Mouse (Mus musculus) heart, adult 18-20 months (tissue): Measurements from ENCODE around the gene Fbxl20. TPM values are rescaled to one million over a fixed set of nuclear protein-coding genes. Genes with fewer than 3 reads are reported as not detected.
"Not testable (repeated sequence)": the region's sequence is repeated elsewhere in the genome, so short reads cannot be mapped to it uniquely, and the experiment has no call there.

Experiments used
- DNase-seq, 2 experiments: peaks; one replicate each; pipeline ENCODE4 v3.0.0; 2021 to 2022; ENCODE audit warnings: mixed read lengths in 1 of 2
- long read RNA-seq, 2 experiments: library from polyadenylated mRNA; stranded (forward); transcript quantifications; one replicate each; pipeline ENCODE4 v2.0.0; 2021
- total RNA-seq, 2 experiments: library from RNA; stranded (reverse); gene quantifications; 2 replicates each; pipeline ENCODE4 v1.2.3; 2021

Gene Fbxl20
- total RNA-seq, result 10 to 100 TPM; 19.1 to 22.2 TPM
- long read RNA-seq, experiment 1, full-length matches to known transcripts, result 4 of 11 reads
- long read RNA-seq, experiment 1, partial matches to known transcripts, result 2 of 11 reads
- long read RNA-seq, experiment 1, other reads (novel, unspliced or antisense), result 5 of 11 reads
- long read RNA-seq, experiment 2, full-length matches to known transcripts, result 4 of 7 reads
- long read RNA-seq, experiment 2, partial matches to known transcripts, result 0 of 7 reads
- long read RNA-seq, experiment 2, other reads (novel, unspliced or antisense), result 3 of 7 reads

DNA sequence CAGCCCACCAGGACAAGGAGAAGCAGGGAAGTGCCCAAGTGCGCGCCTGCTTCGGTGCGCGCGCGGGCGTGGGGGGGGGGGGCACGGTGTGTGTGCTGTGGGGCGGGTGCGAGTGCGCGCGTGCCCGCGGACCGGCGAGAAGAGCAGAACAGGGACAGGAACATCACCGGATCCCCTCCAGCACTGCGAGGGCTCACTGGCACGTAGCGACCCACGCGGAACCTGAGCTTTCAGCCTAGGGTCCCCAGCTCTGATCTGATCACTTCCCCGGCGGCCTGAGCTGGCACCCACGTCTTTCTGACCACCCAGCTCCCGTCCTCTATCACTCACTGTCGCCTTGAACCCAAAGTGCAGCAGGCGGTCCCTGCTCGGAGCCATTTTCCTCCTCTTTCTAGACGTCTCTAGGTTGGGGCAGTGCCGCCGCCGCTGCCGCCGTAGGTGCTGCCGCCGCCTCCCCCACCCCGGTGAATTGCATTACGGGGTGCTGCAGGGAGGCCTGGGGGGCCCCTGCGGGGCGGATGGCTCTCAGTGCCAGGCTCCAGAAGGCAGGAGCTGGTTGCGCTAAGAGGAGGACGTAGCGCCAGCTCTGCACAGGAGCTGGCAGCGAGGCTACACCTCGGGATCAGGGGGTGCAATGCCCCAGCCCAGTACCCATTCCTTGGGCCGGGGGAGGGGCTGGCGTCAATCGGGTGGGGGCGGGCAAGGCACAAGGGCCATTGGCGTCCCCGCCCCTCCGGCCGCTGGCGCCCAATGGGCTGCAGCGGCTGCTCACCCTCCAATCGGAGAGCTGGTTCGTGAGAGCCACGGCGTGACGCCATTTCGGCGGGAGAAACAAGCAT is at the start of gene Fbxl20:
Gene Fbxl20 (minus strand): TSS at position 618 of the 839 bp plus-strand sequence.
- peak; percentile 94 for DNase-seq

DNA sequence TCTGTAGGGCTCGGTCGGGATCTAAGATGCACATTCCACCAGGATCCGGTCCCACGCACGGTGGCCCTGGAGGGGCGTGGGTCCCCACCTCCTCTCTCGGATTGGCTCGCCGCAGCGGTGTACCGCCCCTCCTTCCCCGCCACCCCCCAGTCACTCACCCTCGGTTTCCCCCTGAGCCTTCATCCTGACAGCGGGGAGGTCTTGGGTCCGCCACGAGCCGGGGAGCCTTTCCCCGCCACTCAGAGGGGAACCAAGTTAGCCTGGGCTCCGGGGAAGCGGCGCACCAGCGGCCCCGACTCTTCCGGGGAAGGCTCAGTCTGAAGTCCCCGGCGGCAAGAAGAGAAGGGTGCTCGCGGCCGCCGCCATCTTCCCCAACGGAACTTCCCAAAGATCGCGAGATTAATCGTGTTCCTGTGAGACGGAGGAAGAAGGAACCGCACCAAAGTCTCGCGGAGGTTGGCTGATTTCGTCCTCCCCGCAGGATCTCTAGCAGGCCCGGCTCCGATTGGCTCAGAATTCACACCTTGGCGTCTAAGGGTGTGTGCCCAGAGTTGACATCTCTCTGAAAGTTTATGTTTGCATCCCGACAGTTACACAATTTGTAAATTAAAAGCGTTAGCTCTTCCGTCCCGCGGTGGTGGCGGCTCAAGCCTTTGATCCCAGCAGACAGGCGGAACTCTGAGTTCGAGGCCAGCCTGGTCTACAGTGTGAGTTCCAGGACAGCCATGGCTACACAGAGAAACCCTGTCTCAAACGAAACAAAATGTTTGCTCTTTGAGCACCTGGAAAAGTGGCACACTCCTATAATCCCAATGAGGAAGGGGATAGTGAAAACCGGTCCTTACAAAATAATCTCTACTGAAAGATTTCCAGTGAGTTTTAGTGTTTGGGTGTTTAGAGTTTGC is 43.0 kb upstream of the Fbxl20 start, which contains the start of gene Med1:
Gene Med1 (minus strand): TSS at position 393 of the 905 bp plus-strand sequence.
- peak; percentile 95 to 96 for DNase-seq

DNA sequence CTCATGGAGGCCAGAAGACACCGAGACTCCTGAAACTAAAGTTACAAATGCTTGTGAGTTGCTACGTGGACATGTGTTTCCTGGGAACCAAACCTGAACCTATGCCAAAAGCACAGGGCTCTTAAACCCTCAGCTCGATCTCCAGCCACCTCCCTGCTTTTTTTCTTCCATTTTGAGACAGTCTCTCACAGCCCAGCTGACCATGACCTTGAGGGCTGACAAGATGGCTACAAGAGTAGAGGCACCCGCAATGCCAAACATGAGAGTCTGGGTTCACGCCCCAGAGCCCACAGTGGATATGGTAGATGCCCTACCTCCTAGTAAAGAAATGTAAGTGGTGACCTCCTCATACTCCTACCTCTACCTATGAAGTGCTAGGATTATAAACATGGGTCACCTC is 40.6 kb upstream of the Fbxl20 start:
- peak in 1 of 2 experiments; percentile 17 for DNase-seq

DNA sequence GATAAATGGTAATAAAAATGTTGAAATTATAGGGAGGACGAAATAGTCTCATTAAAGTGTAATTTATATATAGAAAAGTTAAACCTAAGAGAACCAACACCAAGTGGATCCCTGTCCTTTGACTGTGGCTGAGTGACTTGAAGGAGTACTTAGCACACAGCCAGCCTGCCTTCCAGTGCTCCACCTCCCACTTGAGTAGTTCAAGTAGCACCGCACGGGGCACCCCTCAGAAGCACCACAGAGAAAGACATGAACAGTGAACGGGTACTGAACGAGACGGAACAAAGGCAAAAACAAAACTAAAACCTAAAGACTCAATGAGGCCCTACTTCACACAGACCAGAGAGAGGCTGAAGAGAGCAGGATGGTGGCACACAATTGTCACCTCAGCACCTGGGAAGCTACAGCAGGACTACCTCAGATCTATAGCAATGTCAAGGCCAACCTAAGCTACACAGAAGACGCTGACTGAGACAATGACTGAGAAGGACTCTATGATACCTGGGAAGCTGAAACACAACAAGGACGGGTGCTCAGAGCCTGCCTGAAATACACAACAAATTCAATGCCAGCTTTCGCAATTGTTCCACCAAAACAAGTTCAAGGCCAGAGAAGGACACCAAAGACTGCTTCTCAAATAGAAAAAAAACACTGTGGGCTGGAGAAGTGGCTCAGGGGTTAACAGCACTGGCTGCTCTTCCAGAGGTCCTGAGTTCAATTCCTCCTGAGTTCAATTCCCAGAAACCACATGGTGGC is 37.6 kb upstream of the Fbxl20 start:
- DNase-seq, result no peak

DNA sequence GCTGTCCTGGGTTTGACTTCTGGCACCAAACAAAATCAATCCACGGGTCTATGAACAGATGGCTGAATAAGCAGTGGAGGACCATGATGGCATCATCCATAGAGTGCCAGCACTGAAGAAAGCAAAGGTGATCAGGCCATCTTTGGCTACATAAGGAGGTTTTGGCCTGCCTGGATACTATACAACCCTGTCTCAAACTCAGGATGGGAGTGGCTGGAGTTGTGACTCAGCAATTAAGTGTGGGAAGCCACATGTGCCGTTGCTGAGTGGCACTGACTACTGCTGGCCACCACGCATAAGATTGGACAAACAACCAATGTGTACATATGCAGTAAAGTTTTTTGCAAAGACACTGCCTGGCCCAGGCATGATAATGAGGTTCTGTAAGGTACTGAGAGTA is 31.9 kb upstream of the Fbxl20 start:
- DNase-seq, result not testable (repeated sequence)

DNA sequence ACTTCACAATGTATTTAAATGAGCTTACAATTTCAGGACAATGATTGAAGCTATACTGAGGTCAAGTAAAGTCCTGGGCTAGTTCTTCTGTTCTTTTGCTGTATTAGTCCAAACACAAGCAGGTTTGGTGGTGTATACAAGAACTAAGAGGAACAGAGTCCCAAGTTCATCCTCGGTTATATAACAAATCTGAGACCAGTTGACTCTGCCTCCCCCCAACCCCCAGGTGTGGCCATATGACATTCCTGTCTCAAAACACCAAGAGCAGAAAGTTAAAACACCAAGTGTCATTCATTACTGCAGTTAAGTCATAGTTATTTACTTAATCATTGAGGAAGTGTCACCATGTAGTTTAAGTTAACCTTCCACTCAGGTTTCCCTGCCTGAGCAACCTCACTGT is 18.2 kb upstream of the Fbxl20 start:
- DNase-seq, result no peak

DNA sequence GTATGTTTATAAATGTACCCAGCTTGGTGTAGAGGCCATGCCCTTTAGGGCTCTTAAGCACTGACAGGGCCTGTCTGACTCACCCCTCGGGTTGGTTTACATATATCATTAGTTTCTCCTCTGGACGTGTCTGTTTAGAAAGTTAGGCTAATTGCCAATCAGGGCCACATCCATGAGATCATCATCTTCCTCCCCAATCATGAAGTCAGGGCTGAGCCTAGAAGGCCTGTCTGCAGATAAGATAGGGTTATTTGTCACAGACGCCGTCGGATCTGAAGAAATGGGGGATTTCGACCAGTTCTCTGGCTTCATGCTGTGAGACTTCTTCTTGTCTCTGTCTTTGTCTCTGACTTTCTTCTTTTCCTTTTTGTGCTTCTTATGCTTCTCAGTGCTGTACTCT is 4.9 kb upstream of the Fbxl20 start:
- DNase-seq, result no peak

DNA sequence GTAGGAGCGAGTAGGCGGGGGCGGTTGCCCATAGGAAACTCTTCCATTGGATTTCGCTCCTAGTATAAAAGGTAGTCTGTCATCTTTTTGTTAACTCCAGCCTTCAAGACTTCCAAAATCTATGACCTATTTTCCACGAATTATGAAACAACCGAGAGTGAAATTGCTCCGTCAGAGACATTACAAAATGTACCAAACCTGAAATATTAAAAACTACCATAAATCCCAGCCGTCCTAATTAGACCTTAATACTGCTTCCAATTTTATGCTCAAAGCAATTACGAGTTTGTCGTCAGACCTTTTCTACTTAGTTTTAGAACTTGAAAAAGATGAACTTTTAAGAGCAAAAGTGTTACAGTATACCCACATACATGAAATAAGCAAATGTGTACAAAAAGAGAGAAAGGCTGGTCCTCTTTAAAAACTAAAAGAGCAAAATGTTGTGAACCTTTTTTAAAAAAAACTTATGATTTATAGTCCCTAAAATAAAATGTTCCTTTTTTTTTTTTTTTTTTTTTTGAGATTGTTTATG is 488 bp upstream of the Fbxl20 start:
- DNase-seq, result no peak

DNA sequence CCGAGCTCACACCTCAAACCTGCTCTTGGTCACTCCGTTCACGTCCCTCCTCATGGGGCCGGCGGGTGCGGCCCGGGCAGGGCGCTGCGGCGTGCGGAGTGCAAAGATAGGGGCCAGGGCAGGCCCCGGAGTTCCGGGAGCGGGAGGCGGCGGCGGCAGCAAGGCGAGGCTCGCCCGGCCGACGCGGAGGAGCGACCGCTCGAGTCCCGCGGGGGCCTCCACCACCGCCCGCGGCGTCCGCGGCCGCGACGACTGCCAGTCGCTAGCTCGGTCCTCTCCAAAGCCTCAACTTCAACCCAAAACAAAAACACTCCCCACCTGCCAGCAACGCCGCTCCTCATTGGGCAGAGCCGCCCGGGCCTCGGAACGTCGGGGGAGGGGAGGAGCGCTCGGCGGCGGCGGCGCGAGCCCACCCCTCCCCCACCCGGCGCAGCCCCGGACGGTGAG is 876 bp downstream of the Fbxl20 start:
- DNase-seq, result peak; percentile 95 to 96

DNA sequence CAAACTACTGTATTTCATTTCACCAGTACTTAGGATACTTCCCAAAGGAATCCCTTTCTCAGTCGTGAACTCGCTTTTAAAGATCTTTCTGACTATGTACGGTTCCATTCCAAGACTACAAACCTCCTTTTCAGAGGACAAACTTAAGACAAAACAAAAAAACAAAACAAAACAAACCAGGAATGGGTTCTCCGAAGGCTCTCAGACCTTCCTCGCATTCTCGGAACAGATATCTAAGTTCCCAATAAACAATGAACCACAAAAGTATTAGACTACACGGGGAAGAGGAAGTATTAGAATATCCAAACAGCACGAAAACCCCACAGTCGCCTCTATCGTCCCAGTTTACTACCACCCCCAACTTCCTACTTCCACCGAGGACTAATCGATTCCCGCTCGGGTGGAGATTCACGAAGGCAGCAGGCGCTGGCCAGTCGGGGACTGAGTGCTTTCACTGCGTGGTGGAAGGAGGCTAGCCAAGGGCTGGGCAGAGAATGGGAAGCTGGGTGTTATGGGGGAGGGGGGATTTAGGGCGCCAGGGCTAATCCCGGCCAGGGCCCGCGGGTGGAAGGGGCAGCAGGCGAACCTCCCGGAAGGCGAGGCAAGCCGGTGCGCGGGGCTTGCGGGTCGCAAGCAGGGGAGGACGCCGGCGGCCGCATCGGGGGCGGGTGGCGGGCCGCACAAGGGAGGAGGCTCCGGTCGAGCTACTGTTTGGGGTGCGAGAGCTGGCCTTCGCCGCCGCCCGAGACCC is 1.5 kb downstream of the Fbxl20 start:
- DNase-seq, result peak; percentile 62 to 68

DNA sequence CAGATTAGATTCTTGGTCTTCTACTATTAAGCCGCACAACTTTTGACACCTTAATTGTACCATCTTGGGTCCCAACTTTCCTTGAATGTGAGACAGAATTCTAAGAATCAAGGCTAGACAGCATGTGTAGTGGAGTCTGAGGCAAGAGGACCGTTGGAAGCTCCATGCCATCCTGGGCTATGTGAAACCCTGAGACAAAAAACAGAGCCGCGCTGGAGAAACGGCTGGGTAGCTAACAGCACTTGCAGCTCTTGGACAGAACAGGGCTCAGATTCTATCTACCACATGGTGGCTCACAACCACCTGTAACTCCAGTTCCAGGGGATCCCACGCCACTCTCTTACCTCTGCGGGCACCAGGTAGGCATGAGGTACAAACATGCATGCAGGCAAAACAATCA is 4.3 kb downstream of the Fbxl20 start:
- DNase-seq, result no peak

DNA sequence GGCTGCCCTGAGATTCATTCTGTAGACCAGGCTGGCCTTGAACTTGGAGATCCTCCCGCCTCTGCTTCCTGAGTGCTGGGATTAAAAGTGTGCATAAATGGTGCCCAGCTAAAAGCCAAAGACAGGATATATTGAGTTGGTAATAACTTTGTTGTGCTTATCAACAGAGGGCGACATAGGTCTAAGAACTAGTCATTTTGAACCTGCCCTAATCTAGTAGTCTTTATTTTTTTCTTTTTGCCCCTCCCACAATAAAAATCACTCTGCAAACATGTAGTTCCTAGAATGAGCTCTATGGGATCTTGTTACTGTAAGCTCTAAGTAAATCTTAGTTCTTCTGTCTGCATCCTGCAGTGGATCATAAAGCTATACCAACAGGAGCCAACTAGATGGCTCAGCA is 7.7 kb downstream of the Fbxl20 start:
- no peak for DNase-seq

DNA sequence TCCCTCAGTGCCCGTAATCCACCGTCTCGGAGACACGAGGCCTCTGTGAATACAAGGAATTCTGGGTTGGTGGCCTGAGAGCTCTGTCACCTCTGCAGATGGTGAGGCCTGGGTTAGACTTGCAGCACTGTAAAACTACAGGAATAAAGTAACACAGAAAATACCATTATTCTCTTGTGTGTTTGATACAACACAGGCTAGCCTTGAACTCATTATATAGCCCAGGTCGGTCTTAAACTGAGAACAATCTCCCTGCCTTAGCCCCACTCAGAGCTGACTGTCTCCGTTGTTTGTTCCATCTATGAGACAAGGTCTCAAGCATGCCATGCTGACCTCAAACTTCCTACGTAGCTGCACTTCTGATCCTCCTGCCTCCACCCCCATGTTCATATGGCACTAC is 11.3 kb downstream of the Fbxl20 start:
- no peak for DNase-seq

DNA sequence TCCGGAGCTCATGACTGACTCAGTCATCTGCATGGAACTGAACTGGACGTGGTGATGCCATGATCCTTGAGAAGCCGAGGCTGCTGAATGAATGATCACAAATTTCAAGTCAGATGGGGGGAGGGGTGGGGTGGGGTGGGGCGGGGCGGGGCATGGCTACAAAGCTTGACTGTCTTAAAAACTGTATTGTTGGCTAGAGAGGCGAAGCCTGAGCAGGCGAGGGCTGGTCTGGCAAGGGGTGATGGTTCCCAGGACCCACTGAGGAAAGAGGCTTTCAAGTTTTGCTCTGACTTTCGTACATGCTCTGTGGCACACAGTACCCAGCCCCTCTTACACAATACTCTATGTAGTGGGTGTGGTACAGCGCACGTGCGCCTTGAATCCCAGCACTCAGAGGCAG is 12.4 kb downstream of the Fbxl20 start:
- DNase-seq, result no peak

DNA sequence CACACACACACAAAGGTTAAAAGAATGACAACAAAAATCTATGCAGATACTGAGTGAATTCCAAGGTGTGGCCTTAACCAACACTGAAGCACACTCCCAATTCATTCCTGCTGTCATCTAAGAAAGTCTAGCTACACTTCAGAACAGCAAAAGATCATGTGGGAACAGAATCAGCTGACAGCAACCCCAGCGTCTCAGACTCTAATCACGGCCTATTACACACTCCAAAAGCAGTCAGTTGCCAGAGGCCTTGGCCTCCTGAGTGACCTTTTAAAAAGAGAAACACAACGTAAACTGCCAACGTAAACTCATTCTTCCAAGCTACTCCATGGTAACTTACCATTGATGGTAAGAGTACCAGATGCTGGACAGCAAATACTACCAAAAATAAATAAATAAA is 15.3 kb downstream of the Fbxl20 start:
- DNase-seq, result peak; percentile 18 to 24

DNA sequence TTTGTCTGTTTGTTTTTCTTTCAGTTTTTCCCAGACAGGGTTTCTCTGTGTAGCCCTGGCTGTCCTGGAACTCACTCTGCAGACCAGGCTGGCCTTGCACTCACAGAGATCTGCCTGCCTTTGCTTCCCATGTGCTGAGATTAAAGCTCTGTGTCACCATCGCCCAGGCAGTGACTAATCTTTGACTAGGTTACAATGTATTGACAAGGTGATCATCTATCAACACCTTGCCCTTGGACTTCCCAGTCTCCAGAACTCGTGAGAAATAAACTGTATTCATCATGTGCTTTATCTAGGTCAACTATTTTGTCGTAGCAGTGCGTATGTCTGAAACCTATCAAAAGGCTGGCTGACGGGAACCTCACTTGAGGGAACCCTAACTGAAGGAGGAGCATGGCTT is 26.8 kb downstream of the Fbxl20 start:
- DNase-seq, result no peak

DNA sequence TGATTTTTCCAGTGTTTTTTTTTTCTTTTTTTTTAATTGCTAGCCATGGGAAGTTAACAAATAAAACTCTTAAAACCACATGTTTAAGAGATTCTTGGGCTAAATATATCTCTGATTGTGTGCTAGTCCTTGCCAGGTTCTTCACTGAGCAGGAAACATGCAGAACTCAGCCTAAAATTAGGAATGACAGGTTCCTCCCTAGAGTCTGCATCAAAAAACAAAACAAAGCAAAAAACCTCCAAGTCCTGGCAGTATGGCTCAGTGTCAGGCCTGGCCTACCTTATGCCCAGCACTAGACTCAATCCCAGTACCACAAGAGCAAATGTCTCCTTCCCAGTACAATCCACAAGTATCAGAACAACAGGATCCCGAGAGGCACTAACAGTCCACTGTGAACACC is 35.8 kb downstream of the Fbxl20 start:
- DNase-seq, result peak; percentile 22 to 37

DNA sequence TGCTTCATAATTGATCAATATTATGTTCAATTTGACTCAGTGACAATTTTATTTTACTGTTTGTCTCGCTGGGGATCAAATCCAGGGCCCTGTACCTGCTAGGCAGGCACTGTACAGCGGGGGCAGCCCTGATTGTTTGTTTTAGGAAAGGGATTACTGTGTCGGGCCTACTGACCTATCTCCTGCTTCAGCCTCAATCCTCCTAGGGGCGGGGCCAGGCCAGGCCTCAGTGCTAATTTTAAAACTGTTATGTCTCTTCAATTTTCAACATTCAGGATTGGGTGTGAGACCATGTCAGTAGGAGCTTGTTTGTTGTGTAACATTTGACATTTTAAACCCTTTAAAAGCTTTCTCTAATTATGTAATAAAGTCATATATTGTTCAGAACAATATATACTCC is 36.7 kb downstream of the Fbxl20 start:
- peak; percentile 17 to 26 for DNase-seq

DNA sequence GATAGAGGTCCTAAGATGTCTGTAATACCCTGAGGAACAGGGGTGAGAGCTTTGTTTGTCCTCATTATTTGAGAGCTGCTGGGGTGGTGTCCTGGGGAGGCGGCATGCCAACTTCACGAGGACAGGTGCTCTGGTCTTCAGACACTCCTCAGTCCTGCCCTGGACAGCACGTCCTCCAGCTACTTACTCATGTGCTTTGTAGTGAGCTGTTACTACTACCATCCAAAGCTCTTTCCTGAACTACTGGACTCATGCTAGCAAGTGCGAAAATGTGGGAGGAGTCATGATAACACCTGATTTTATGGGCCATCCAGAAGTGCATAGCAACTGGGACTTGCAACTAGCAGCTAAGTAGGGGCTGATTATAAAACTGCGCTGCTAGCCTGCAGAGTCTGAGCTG is 40.5 kb downstream of the Fbxl20 start:
- no peak for DNase-seq

DNA sequence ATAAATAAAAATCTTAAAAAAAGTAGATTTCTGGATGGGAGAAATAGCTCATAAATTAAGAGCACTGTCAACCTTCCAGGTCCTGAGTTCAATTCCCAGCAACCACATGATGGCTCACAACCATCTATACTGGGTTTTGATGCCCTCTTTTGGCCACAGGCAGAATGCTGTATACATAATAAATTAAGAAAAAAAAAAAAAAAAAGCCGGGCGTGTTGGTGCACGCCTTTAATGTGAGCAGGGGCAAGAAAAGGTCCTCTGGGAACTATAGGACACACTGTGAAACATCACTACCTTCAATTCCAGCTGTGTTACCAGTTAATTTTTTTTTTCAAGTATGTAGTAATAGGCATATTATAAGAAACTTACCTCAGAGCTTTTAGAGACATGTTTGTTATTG is 48.9 kb downstream of the Fbxl20 start:
- DNase-seq, result no peak

DNA sequence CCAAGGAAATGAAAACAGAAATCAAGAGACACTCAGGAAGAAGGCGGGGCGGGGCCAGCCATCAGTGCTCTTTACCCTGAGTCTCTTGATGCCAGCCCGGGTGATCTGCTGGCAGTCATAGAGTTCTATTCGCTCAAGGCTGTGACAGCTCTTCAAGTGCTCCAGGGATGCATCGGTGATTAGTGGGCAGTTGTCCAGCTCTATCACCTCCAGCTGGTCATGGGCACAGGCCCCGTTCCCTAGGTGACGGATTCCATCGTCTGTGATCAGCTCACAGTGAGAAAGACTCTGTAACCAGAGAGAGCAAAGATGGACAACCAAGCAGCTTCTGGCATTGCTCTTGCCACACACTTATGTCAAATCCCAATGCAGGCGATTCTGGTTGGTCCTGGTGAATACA is 59.6 kb downstream of the Fbxl20 start:
- DNase-seq, result peak; percentile 36
